ENCODE assay signal across 11 mouse cellular contexts in the genomic region with DNA sequence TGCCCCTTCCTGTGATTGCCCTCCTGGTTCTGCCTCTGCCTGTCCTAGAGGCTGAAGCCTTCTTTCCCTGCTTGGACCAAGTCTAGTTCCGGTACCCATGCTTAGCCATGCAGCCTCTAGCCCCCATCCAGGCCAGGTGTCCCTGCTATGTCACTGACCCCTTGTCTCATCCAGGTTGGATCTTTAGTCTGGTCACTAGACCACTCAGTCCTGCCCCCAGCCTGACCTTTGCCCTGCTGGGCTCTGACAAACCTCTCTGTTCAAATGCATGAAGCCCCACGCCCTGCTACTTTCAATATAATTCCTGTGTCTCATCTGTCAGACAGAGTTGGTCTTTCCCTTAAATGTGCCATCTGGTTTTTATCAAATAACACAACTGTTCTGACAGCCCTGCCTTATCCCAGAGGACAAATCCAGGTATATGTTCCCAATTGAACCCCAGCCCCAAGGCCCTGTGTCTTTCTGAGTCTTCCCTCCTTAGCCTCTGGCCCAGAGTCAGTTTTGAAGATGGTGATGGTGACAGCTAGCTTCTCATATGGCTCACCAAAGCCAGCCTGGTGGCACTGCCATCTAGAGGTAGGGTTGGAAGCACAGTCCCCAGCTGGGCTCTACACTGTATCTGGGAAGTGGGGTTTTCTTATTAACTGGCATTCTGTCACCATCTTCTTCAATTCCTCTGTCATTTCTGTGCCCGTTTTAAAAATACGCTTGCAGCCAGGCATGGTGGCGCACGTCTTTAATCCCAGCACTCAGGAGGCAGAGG. TPM values are rescaled to one million over a fixed set of nuclear protein-coding genes. Genes with fewer than 3 reads are reported as not detected.
DNase-seq lines count a peak whose midpoint lies in the region; ATAC-seq and TF ChIP-seq lines count a peak whose summit lies in the region.
"Had no signal": no experiment of that assay in that cellular context is flagged by ENCODE, and none has a peak within 500 bp of the region (broad histone marks: within the 10 kb centered on the region; RNA-seq: fewer than 3 reads in every experiment).

No protein-coding gene starts in this region.

- TF ChIP-seq POLR2A in bone marrow macrophage, adult 2 months (IDR thresholded peaks at IDR 0.05; ENCODE audit: borderline replicate concordance, low read depth, low read length) = no peak

- no peak overlapping the region for H3K9ac ChIP-seq in forebrain, embryonic 13.5 days
- H3K9ac ChIP-seq: limb, embryonic 13.5 days; neural tube, embryonic 13.5 days had no signal

- peaks cover 10% of the 10 kb centered on the region for H3K4me1 ChIP-seq in bone marrow macrophage, adult 2 months (ENCODE audit: control insufficient read depth, insufficient read depth, low read length)
- no peaks in the 10 kb centered on the region for H3K4me1 ChIP-seq in limb, embryonic 10.5 days
- no peaks in the 10 kb centered on the region for H3K4me1 ChIP-seq in forebrain, embryonic 13.5 days
- H3K4me1 ChIP-seq: limb, embryonic 13.5 days; neural tube, embryonic 13.5 days had no signal

- H3K4me2 ChIP-seq in forebrain, embryonic 13.5 days = no peak overlapping the region
- H3K4me2 ChIP-seq: limb, embryonic 13.5 days; neural tube, embryonic 13.5 days had no signal

- TF ChIP-seq CTCF in left cerebral cortex, adult 2 months (IDR thresholded peaks at IDR 0.05) = peak; percentile 68
- 0 out of 2 replicates have a peak, but pooled peaks have one; percentile 17 for TF ChIP-seq CTCF in bone marrow macrophage, adult 2 months (IDR thresholded peaks at IDR 0.05; ENCODE audit: low read depth, low read length)

- no peak overlapping the region for H3K4me3 ChIP-seq in left cerebral cortex, adult 2 months
- H3K4me3 ChIP-seq in bone marrow macrophage, adult 2 months (ENCODE audit: insufficient read depth, low read length) = no peak overlapping the region
- H3K4me3 ChIP-seq in limb, embryonic 10.5 days = no peak overlapping the region
- H3K4me3 ChIP-seq in forebrain, embryonic 13.5 days = no peak overlapping the region
- H3K4me3 ChIP-seq: limb, embryonic 13.5 days; neural tube, embryonic 13.5 days had no signal

- no peaks in the 10 kb centered on the region for H3K9me3 ChIP-seq in limb, embryonic 10.5 days (replicated peaks)
- no peaks in the 10 kb centered on the region for H3K9me3 ChIP-seq in forebrain, embryonic 13.5 days (replicated peaks)
- H3K9me3 ChIP-seq: limb, embryonic 13.5 days; neural tube, embryonic 13.5 days had no signal

- H3K27me3 ChIP-seq in limb, embryonic 10.5 days (ENCODE audit: low read depth, poor library complexity, severe bottlenecking) = no peaks in the 10 kb centered on the region
- no peaks in the 10 kb centered on the region for H3K27me3 ChIP-seq in forebrain, embryonic 13.5 days
- H3K27me3 ChIP-seq: limb, embryonic 13.5 days; neural tube, embryonic 13.5 days had no signal

- H3K27ac ChIP-seq in left cerebral cortex, adult 2 months = no peak overlapping the region
- no peak overlapping the region for H3K27ac ChIP-seq in bone marrow macrophage, adult 2 months (ENCODE audit: insufficient read depth, low read depth, low read length)
- no peak overlapping the region for H3K27ac ChIP-seq in limb, embryonic 10.5 days
- no peak overlapping the region; the same call in 1 of the 2 replicates for H3K27ac ChIP-seq in forebrain, embryonic 13.5 days
- H3K27ac ChIP-seq: limb, embryonic 13.5 days; neural tube, embryonic 13.5 days had no signal

- intact Hi-C loops in left cerebral cortex, adult 2 months (cut with DNase I) = loop anchor here (5.0 kb wide), 2 partner anchors 148 to 183 kb away; no protein-coding TSS in a partner anchor

- ATAC-seq in neutrophil, adult 5-6 weeks (ENCODE audit: extremely low read depth, insufficient number of reproducible peaks, low FRiP score, poor library complexity, severe bottlenecking) = peak; percentile 48
- ATAC-seq in forebrain, embryonic 13.5 days = no peak

- WGBS in limb, embryonic 10.5 days = 88% methylated on average over 6 of the region's 6 CpGs
- 93% methylated on average over 6 of the region's 6 CpGs for WGBS in forebrain, embryonic 13.5 days

- H3K36me3 ChIP-seq in limb, embryonic 10.5 days = peaks cover 99% of the 10 kb centered on the region
- H3K36me3 ChIP-seq in forebrain, embryonic 13.5 days (ENCODE audit: poor library complexity, severe bottlenecking) = peaks cover 90% of the 10 kb centered on the region

- DNase-seq in adrenal gland, postnatal 14 days = peak; percentile 36
- no peak for DNase-seq in adrenal gland, adult 8-10 months
- peak in 1 of 2 experiments; percentile 36 for DNase-seq in left cerebral cortex, adult 2 months (ENCODE audit: extremely low spot score in 1 of 2, low spot score in 2 of 2)
- no peak for DNase-seq in left cerebral cortex, adult 8-10 months (ENCODE audit: low spot score in 2 of 2)
- no peak for DNase-seq in limb, embryonic 10.5 days (ENCODE audit: low spot score)
- DNase-seq: cerebellum, postnatal 25 days had no signal

RNA-seq across cellular contexts. Expression of a gene that starts 24.5 kb away (rescaled TPM):
- total RNA-seq in adrenal gland, postnatal 14 days (2021) = 63.3 and 77.7 TPM in 2 replicates
- 10 to 100 TPM; 65.3 to 78.3 (median 69.5) TPM for total RNA-seq in adrenal gland, adult 8-10 months (2022)
- total RNA-seq in left cerebral cortex, adult 2 months (2021) = 10 to 100 TPM; 43.8 to 54.1 TPM
- total RNA-seq in left cerebral cortex, adult 8-10 months (2022) = 10 to 100 TPM; 52.8 to 65.1 (median 60.1) TPM
- 70.0 and 77.2 TPM in 2 replicates for polyA plus RNA-seq in bone marrow macrophage, adult 2 months (2012; ENCODE audit: insufficient read depth, insufficient read length, missing spikeins)
- 112 and 118 TPM in 2 replicates for total RNA-seq in neutrophil, adult 5-6 weeks (2017)
- polyA plus RNA-seq in limb, embryonic 10.5 days (2016; fragmentation: Nextera tagmentation; extraction: Ambion mirVana) = 137 and 140 TPM in 2 replicates
- 117 and 126 TPM in 2 replicates for polyA plus RNA-seq in forebrain, embryonic 13.5 days (2015; fragmentation: Nextera tagmentation; extraction: Ambion mirVana)

RNA-seq across cellular contexts. Expression of a gene that starts 25.4 kb away (rescaled TPM):
- 70.1 and 70.4 TPM in 2 replicates for total RNA-seq in adrenal gland, postnatal 14 days (2021)
- 100 to 1,000 TPM in 1 of 4 experiments, 10 to 100 TPM in 3; 74.6 to 123 (median 85.2) TPM for total RNA-seq in adrenal gland, adult 8-10 months (2022)
- 10 to 100 TPM; 33.4 to 34.3 TPM for total RNA-seq in left cerebral cortex, adult 2 months (2021)
- 10 to 100 TPM; 42.6 to 50.0 (median 43.9) TPM for total RNA-seq in left cerebral cortex, adult 8-10 months (2022)
- 39.4 and 46.2 TPM in 2 replicates for polyA plus RNA-seq in bone marrow macrophage, adult 2 months (2012; ENCODE audit: insufficient read depth, insufficient read length, missing spikeins)
- 41.5 and 53.4 TPM in 2 replicates for total RNA-seq in neutrophil, adult 5-6 weeks (2017)
- polyA plus RNA-seq in limb, embryonic 10.5 days (2016; fragmentation: Nextera tagmentation; extraction: Ambion mirVana) = 40.3 and 43.4 TPM in 2 replicates
- 40.1 and 43.2 TPM in 2 replicates for polyA plus RNA-seq in forebrain, embryonic 13.5 days (2015; fragmentation: Nextera tagmentation; extraction: Ambion mirVana)

RNA-seq across cellular contexts. Expression of a gene that starts 55.5 kb away (rescaled TPM):
- total RNA-seq in adrenal gland, postnatal 14 days (2021) = 73.4 and 79.7 TPM in 2 replicates
- 10 to 100 TPM; 53.0 to 61.9 (median 56.4) TPM for total RNA-seq in adrenal gland, adult 8-10 months (2022)
- total RNA-seq in left cerebral cortex, adult 2 months (2021) = 10 to 100 TPM; 12.8 to 13.4 TPM
- total RNA-seq in left cerebral cortex, adult 8-10 months (2022) = 10 to 100 TPM; 13.1 to 16.8 (median 15.0) TPM
- 44.9 and 49.5 TPM in 2 replicates for polyA plus RNA-seq in bone marrow macrophage, adult 2 months (2012; ENCODE audit: insufficient read depth, insufficient read length, missing spikeins)
- 23.6 and 27.0 TPM in 2 replicates for total RNA-seq in neutrophil, adult 5-6 weeks (2017)
- polyA plus RNA-seq in limb, embryonic 10.5 days (2016; fragmentation: Nextera tagmentation; extraction: Ambion mirVana) = 50.3 and 51.3 TPM in 2 replicates
- 48.2 and 50.5 TPM in 2 replicates for polyA plus RNA-seq in forebrain, embryonic 13.5 days (2015; fragmentation: Nextera tagmentation; extraction: Ambion mirVana)
